Mouse (Mus musculus): ENCODE data around the gene Siglecg.

Gene Siglecg

DNA sequence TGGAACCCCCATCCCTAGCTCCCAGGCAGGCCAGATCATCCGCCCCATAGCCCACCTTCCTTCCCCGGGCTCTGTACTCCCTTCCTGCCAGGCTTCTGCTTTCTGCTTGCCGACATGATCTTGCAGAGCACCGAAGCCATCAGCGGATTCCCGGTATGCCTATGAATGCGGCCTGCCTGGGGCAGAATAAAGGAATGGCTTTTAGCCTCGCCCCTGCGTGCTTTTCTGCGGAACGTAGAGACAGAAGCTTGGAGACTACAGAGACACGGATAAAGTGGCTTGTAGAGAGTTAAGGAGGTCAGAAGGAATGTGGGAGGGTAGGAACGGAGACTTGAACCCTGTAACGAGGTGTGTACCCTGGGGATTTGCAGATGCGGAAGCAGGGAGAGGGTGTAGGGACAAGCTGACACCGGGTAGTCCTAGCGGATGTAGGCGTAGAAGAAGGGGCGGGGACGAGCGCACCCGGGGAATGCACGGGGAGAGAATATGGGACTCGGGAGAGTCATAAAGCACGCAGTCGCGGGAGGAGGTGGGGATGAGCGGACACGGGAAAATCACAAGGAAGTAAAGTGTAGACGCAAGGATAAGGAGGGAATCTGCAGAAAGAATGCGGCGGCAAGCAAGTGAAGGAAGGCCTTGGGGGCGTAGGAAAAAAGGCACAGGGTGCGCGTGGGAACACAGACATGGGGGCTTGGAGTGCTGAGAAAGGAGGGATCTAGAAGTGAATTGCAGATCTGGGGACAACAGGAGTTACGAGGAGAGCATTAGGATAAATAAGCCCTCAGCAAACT lies 35.3 kb downstream of the Siglecg start:
- DNase-seq, result peak; percentile 71

GRCm38 (mm10) chr7:43443917-43444293 lies 35.9 kb downstream of the Siglecg start, which contains the start of the genes Etfb and Gm45233:
Gene Etfb, plus strand, starts transcription at chr7:43444083.
Gene Gm45233, plus strand, starts transcription at chr7:43444128.
- DNase-seq, result peak; percentile 95

DNA sequence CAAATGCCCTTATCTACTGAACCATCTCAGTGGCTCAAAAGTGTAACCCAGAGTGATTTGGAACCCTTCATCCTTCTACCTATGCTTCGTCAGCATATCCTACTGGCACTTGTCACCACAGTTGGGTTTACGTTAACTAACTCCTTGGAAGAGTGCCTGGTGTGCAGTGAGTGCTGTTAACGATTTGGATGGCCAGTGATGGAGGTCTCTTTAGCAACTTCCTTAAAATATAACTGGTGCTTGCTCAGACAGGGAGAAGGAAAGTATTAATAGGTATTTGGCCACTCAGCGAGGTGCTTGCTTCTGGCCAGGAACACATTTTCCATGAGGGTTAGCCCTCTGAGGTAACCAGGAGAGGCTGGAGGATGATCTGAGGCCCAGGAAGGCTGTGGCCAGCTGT lies 39.8 kb downstream of the Siglecg start:
- DNase-seq, result no peak

- no peak for DNase-seq
Observed at GRCm38 (mm10) chr7:43448246-43448645, 40.2 kb downstream of the Siglecg start.

DNA sequence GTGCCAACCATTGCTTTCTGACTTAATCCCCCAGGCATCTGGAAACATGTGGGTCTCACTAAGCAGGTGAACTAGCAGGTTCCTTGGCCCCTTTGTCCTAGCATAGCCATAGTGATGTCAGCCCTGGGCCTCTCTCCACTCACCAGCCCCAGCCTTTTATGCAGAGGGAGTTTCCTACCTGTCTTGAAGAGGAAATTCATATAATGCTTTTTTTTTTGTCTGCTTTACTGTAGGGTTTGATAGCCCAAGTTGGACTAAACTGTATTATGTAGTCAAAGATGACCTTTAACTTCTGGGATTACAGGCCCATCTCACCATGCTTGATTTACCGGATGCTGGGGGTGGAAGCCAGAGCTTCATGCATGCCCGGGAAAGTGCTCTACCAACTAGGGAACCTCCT lies 41.8 kb downstream of the Siglecg start:
- DNase-seq, result no peak

DNA sequence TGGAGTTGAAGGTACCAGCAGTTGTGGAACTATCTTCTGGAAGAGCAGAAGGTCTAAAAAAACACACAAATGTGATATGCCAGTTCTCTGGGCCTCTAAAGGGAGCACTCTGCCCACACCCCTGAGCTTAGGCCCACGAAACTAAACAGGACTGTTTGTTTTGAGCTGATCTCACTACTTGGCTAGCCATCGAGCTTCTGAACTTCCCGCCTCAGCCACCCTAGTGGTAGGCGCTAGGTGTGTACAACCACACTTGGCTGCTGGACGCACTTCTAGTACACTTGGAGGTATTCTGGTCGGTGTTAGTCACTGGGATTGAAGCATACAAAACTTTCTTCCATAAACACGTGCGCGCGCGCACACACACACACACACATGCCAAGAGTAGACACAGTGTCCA lies 43.7 kb downstream of the Siglecg start:
- DNase-seq, result no peak

- DNase-seq, result no peak
Observed at GRCm38 (mm10) chr7:43452609-43453008, 44.6 kb downstream of the Siglecg start.

- DNase-seq, result no peak
Observed at GRCm38 (mm10) chr7:43453599-43454355, 45.8 kb downstream of the Siglecg start.

GRCm38 (mm10) chr7:43454371-43454770 lies 46.4 kb downstream of the Siglecg start:
- DNase-seq, result no peak

DNA sequence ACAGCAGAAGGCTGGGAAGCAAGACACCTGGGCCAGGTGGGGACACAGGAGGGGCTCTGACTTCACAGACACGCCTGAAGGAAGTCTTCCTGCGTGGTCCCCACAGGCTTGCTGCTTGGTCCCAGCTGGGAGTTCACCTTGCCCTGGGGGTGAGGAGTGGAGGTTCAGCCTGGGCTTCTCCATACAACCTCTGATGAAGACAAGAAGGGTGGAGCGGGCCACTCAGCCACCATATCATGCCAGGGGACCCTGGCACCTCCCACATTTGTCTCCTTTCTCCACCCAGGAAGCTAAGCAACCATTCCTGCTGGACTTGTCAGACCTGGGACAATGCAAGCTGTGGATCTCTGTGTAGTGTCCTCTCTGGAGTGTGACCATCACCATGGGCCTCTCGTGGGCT lies 54.8 kb downstream of the Siglecg start, which contains the start of gene Vsig10l:
TSS of gene Vsig10l (plus strand) at position 301 of the 400 bp plus-strand sequence.
- no peak for DNase-seq

GRCm38 (mm10) chr7:43463976-43464375 lies 56.0 kb downstream of the Siglecg start:
- no peak for DNase-seq

- DNase-seq, result no peak
Observed at GRCm38 (mm10) chr7:43464864-43465343, 56.9 kb downstream of the Siglecg start.

GRCm38 (mm10) chr7:43465344-43466098 lies 57.5 kb downstream of the Siglecg start:
- DNase-seq, result peak; percentile 78

- peak; percentile 78 for DNase-seq
Observed at GRCm38 (mm10) chr7:43466099-43466694, 58.2 kb downstream of the Siglecg start.
